Mouse (Mus musculus) naive thymus-derived CD4-positive, alpha-beta T cell, adult 2 months (primary cell): Measurements from ENCODE around the gene Fbln1.

Experiments used
- DNase-seq: peaks from one replicate; pipeline ENCODE4 v3.0.0-alpha.2; 2011; ENCODE audit warnings: low read depth

The Fbln1 gene

GRCm38 (mm10) chr15:85205792-85206702, at the start of gene Fbln1:
TSS of gene Fbln1 (plus strand) at chr15:85205949.
- DNase-seq: peak; percentile 61

GRCm38 (mm10) chr15:85156198-85156597, 49.6 kb upstream of the Fbln1 start:
- no peak for DNase-seq

- DNase-seq: no peak
Measured at GRCm38 (mm10) chr15:85161416-85161815, 44.3 kb upstream of the Fbln1 start.

- no peak for DNase-seq
Measured at GRCm38 (mm10) chr15:85162693-85163663, 42.8 kb upstream of the Fbln1 start.

- no peak for DNase-seq
Measured at GRCm38 (mm10) chr15:85166433-85166933, 39.3 kb upstream of the Fbln1 start.

- DNase-seq: no peak
Measured at GRCm38 (mm10) chr15:85167086-85167679, 38.6 kb upstream of the Fbln1 start.

GRCm38 (mm10) chr15:85172054-85172453, 33.7 kb upstream of the Fbln1 start:
- no peak for DNase-seq

GRCm38 (mm10) chr15:85173425-85173824, 32.3 kb upstream of the Fbln1 start:
- DNase-seq: no peak

GRCm38 (mm10) chr15:85174060-85174459, 31.7 kb upstream of the Fbln1 start:
- no peak for DNase-seq

- DNase-seq: peak; percentile 99
Measured at GRCm38 (mm10) chr15:85177576-85177975, 28.2 kb upstream of the Fbln1 start.

GRCm38 (mm10) chr15:85178172-85178571, 27.6 kb upstream of the Fbln1 start:
- DNase-seq: no peak

- DNase-seq: no peak
Measured at GRCm38 (mm10) chr15:85179528-85180180, 26.1 kb upstream of the Fbln1 start.

GRCm38 (mm10) chr15:85180368-85180767, 25.4 kb upstream of the Fbln1 start:
- DNase-seq: no peak

GRCm38 (mm10) chr15:85182063-85182462, 23.7 kb upstream of the Fbln1 start:
- no peak for DNase-seq

- no peak for DNase-seq
Measured at GRCm38 (mm10) chr15:85186916-85187315, 18.8 kb upstream of the Fbln1 start.

- no peak for DNase-seq
Measured at GRCm38 (mm10) chr15:85188167-85188778, 17.5 kb upstream of the Fbln1 start.

- no peak for DNase-seq
Measured at GRCm38 (mm10) chr15:85200446-85201289, 5.1 kb upstream of the Fbln1 start.

- DNase-seq: no peak
Measured at GRCm38 (mm10) chr15:85202199-85202598, 3.5 kb upstream of the Fbln1 start.

- no peak for DNase-seq
Measured at GRCm38 (mm10) chr15:85202787-85203186, 3.0 kb upstream of the Fbln1 start.

- DNase-seq: no peak
Measured at GRCm38 (mm10) chr15:85204383-85204782, 1.4 kb upstream of the Fbln1 start.
